Mouse (Mus musculus): ENCODE measurements around the gene Gin1. TPM values are rescaled to one million over a fixed set of nuclear protein-coding genes. Genes with fewer than 3 reads are reported as not detected.
A peak's percentile ranks its signal among the peaks of the same experiment; 100 is the strongest.

The Gin1 gene
- total and polyA plus RNA-seq, 2 experiments from 2014 or later = 0.80 to 21.3 TPM

- Histone ChIP-seq H3K4me2 (ENCODE audit: low read depth, low read length) (no peak overlapping the region), H3K9ac (replicated peaks; ENCODE audit: low read depth, low read length) (no peak overlapping the region), H3K36me3 (replicated peaks; ENCODE audit: control insufficient read depth, insufficient read depth, low read length) (peaks cover 63% of the 10 kb centered on the region), H3K27me3 (ENCODE audit: control insufficient read depth, insufficient read depth, low read length) (no peaks in the 10 kb centered on the region), H3K4me3 (ENCODE audit: low read depth, low read length) (no peak overlapping the region), H3K4me1 (ENCODE audit: control insufficient read depth, insufficient read depth) (no peaks in the 10 kb centered on the region), H3K27ac (ENCODE audit: low read depth) (no peak overlapping the region), H3K9me3 (replicated peaks; ENCODE audit: control insufficient read depth, low read length) (no peaks in the 10 kb centered on the region)
- TF ChIP-seq EP300 (IDR thresholded peaks at IDR 0.05; ENCODE audit: low read depth) = no peak
- no peak for TF ChIP-seq CTCF (IDR thresholded peaks at IDR 0.05; ENCODE audit: low read depth)
- DNase-seq (ENCODE audit: low spot score) (no peak), ATAC-seq (ENCODE audit: insufficient read depth, low read depth) (no peak)
- 88% methylated on average over 7 of the region's 7 CpGs for WGBS
These were observed 52.9 kb downstream of the Gin1 start for GRCm38 (mm10) chr1:97822904-97823303.

GRCm38 (mm10) chr1:97827566-97827965 is 57.6 kb downstream of the Gin1 start:
- DNase-seq (ENCODE audit: low spot score) (no peak), ATAC-seq (ENCODE audit: insufficient read depth, low read depth) (no peak)
- WGBS = 67% methylated on average over 2 of the region's 2 CpGs
- Histone ChIP-seq H3K4me1 (ENCODE audit: control insufficient read depth, insufficient read depth) (no peaks in the 10 kb centered on the region), H3K36me3 (replicated peaks; ENCODE audit: control insufficient read depth, insufficient read depth, low read length) (peaks cover 82% of the 10 kb centered on the region), H3K4me3 (ENCODE audit: low read depth, low read length) (no peak overlapping the region), H3K9me3 (replicated peaks; ENCODE audit: control insufficient read depth, low read length) (no peaks in the 10 kb centered on the region), H3K27me3 (ENCODE audit: control insufficient read depth, insufficient read depth, low read length) (no peaks in the 10 kb centered on the region), H3K27ac (ENCODE audit: low read depth) (no peak overlapping the region), H3K4me2 (ENCODE audit: low read depth, low read length) (no peak overlapping the region), H3K9ac (replicated peaks; ENCODE audit: low read depth, low read length) (no peak overlapping the region)
- TF ChIP-seq CTCF (IDR thresholded peaks at IDR 0.05; ENCODE audit: low read depth) (no peak), EP300 (IDR thresholded peaks at IDR 0.05; ENCODE audit: low read depth) (no peak)

DNA sequence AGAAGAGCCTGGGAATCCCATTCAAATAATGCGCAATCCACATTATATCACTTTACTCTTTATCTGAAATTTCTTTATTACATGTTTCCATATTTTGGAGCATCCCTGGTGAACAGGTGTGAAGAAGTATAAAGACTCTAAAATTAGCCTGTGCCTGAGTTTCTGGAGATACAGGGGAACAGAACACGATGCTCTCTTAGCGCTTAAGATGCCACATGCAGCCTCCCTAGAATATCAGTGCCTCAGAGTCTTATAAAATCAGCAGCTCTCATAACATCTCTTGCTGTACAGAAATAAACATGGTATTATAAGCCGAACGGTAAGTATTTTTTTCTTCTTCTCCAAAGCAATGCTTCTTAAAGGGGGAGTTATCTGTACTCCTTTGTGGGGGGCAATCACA is 58.1 kb downstream of the Gin1 start:
- no peak for TF ChIP-seq CTCF (IDR thresholded peaks at IDR 0.05; ENCODE audit: low read depth)
- TF ChIP-seq EP300 (IDR thresholded peaks at IDR 0.05; ENCODE audit: low read depth) = no peak
- Histone ChIP-seq H3K27ac (ENCODE audit: low read depth) (no peak overlapping the region), H3K4me2 (ENCODE audit: low read depth, low read length) (no peak overlapping the region), H3K27me3 (ENCODE audit: control insufficient read depth, insufficient read depth, low read length) (no peaks in the 10 kb centered on the region), H3K4me1 (ENCODE audit: control insufficient read depth, insufficient read depth) (no peaks in the 10 kb centered on the region), H3K36me3 (replicated peaks; ENCODE audit: control insufficient read depth, insufficient read depth, low read length) (peaks cover 84% of the 10 kb centered on the region), H3K9ac (replicated peaks; ENCODE audit: low read depth, low read length) (no peak overlapping the region), H3K9me3 (replicated peaks; ENCODE audit: control insufficient read depth, low read length) (no peaks in the 10 kb centered on the region), H3K4me3 (ENCODE audit: low read depth, low read length) (no peak overlapping the region)
- no peak for DNase-seq (ENCODE audit: low spot score)
- no peak for ATAC-seq (ENCODE audit: insufficient read depth, low read depth)
- WGBS = 88% methylated on average over 5 of the region's 5 CpGs

DNA sequence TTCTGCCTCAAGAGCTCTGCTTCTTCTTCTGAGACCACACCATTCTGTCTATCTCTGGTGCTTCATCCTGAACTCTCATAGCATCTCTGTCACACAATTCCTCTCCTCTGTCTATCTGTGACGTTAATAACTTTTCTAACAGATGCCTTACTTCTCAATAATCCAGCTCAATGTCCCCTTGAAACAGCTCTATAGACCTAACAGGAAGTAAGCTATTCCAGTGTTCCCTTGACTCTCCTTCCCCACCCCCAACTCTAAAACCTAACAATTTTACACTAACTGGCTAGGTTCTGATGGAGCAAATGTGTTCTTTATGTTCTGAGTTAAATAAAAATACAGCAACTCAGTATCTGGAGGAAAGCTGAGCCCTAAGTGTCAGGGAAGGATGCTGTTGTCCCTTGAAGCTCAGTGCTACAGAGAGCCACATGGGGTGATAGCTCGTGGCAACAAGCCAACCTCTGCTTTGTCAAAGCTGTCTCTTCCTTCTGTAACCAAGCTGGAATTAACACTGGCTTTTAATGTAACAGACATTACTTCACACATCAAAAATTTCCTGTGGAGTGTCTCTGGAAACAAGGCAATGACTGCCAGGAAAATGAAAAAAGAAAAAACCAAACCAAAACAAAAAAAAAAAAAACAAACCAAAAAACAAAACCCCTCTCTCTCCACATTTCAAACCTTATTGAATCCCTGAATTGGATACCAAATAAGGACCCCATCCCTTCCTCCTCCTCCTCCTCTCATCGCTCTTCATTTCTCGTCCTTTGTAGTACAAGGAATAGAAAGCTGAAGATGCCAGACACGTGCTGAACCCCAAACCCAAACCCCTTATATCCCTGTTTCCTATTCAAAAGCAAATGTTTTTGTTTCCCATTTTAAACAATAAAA is 63.7 kb downstream of the Gin1 start:
- WGBS = 39% methylated on average over 5 of the region's 5 CpGs
- TF ChIP-seq CTCF (IDR thresholded peaks at IDR 0.05; ENCODE audit: low read depth) (no peak), EP300 (IDR thresholded peaks at IDR 0.05; ENCODE audit: low read depth) (no peak)
- Histone ChIP-seq H3K9me3 (replicated peaks; ENCODE audit: control insufficient read depth, low read length) (no peaks in the 10 kb centered on the region), H3K9ac (replicated peaks; ENCODE audit: low read depth, low read length) (no peak overlapping the region), H3K4me3 (ENCODE audit: low read depth, low read length) (no peak overlapping the region), H3K27me3 (ENCODE audit: control insufficient read depth, insufficient read depth, low read length) (no peaks in the 10 kb centered on the region), H3K27ac (ENCODE audit: low read depth) (peak overlapping the region; percentile 81), H3K36me3 (replicated peaks; ENCODE audit: control insufficient read depth, insufficient read depth, low read length) (peaks cover 70% of the 10 kb centered on the region), H3K4me1 (ENCODE audit: control insufficient read depth, insufficient read depth) (no peaks in the 10 kb centered on the region), H3K4me2 (ENCODE audit: low read depth, low read length) (0 out of 2 replicates have a peak overlapping the region, but pooled peaks have one; percentile 2)
- DNase-seq (ENCODE audit: low spot score) (peak; percentile 53), ATAC-seq (ENCODE audit: insufficient read depth, low read depth) (peak; percentile 80)

DNA sequence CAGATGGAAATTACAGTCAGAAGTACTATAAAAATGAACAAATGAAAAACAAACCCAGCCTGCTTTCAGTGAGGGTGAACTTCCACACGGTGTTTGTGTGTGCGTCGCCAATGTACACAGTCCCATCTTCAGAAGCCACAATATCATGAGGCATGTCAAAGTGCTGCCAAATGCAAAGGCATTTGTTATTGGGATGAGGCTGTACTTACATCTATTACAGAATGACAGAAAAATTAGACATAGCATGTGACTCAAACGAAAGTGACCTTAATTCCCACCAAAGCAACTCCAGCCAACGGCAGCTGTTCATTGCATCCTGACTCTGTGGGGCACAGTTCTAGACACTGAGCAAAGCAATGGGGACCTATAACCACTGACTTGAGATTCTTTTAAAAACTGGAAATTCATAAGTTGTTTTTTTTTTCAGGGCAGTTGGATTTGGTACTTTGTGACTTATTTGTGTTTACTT is 64.4 kb downstream of the Gin1 start:
- ATAC-seq (ENCODE audit: insufficient read depth, low read depth) (peak; percentile 57), DNase-seq (ENCODE audit: low spot score) (peak; percentile 39)
- Histone ChIP-seq H3K27me3 (ENCODE audit: control insufficient read depth, insufficient read depth, low read length) (no peaks in the 10 kb centered on the region), H3K9ac (replicated peaks; ENCODE audit: low read depth, low read length) (no peak overlapping the region), H3K36me3 (replicated peaks; ENCODE audit: control insufficient read depth, insufficient read depth, low read length) (peaks cover 64% of the 10 kb centered on the region), H3K4me3 (ENCODE audit: low read depth, low read length) (no peak overlapping the region), H3K27ac (ENCODE audit: low read depth) (peak overlapping the region; percentile 65), H3K9me3 (replicated peaks; ENCODE audit: control insufficient read depth, low read length) (no peaks in the 10 kb centered on the region), H3K4me2 (ENCODE audit: low read depth, low read length) (0 out of 2 replicates have a peak overlapping the region, but pooled peaks have one; percentile 2), H3K4me1 (ENCODE audit: control insufficient read depth, insufficient read depth) (no peaks in the 10 kb centered on the region)
- WGBS = 59% methylated on average over 5 of the region's 5 CpGs
- no peak for TF ChIP-seq CTCF (IDR thresholded peaks at IDR 0.05; ENCODE audit: low read depth)
- TF ChIP-seq EP300 (IDR thresholded peaks at IDR 0.05; ENCODE audit: low read depth) = no peak

Other genes starting within 250 kb of the Gin1 start
- gene D1Ertd622e, start 108.1 kb upstream of the Gin1 start, total RNA-seq (2014; rRNA removed; ENCODE audit: low replicate concordance) = 2.2 and 17.5 TPM in 2 replicates
- gene D1Ertd622e, start 108.1 kb upstream of the Gin1 start, polyA plus RNA-seq (2015; fragmentation: Nextera tagmentation; extraction: Ambion mirVana) = 4.5 and 5.3 TPM in 2 replicates
- 68.0 and 75.2 TPM in 2 replicates for gene Ppip5k2, start 239 bp downstream of the Gin1 start, total RNA-seq (2014; rRNA removed; ENCODE audit: low replicate concordance)
- gene Ppip5k2, start 239 bp downstream of the Gin1 start, polyA plus RNA-seq (2015; fragmentation: Nextera tagmentation; extraction: Ambion mirVana) = 42.4 and 44.8 TPM in 2 replicates

Data from heart, postnatal 0 days (tissue).